Mouse (Mus musculus) stomach, postnatal 0 days (tissue): Measurements from ENCODE around the gene Camkk2.

ENCODE experiments used
- CTCF ChIP-seq: IDR thresholded peaks from 2 replicates; pipeline ENCODE4 v1.5.1; 2016; ENCODE audit warnings: antibody characterized with exemption, low read depth, mild to moderate bottlenecking, moderate library complexity
- EP300 ChIP-seq: optimal IDR thresholded peaks from 2 replicates; pipeline ENCODE3; 2016; ENCODE audit warnings: antibody characterized with exemption

- no peak for TF ChIP-seq CTCF
- TF ChIP-seq EP300 = no peak
Measured at GRCm38 (mm10) chr5:122698701-122699060, 80.5 kb downstream of the Camkk2 start.
